Mouse (Mus musculus) C2C12 (cell line): Measurements from ENCODE around the gene Slc30a2. TPM values are rescaled to one million over a fixed set of nuclear protein-coding genes. Genes with fewer than 3 reads are reported as not detected.
"Not testable (repeated sequence)": the region's sequence is repeated elsewhere in the genome, so short reads cannot be mapped to it uniquely, and the experiment has no call there.

ENCODE experiments used
- H3K27me3 ChIP-seq: one replicate; pipeline ENCODE4 v1.6.1; 2011; ENCODE audit not compliant: control insufficient read depth, insufficient read depth, insufficient read length
- H3K36me3 ChIP-seq: one replicate; pipeline ENCODE4 v1.6.1; 2011; ENCODE audit not compliant: control insufficient read depth, insufficient read depth
- H3K4me3 ChIP-seq: one replicate; pipeline ENCODE4 v1.5.1; 2011; ENCODE audit warnings: mild to moderate bottlenecking, control low read depth; ENCODE audit not compliant: poor library complexity, insufficient read depth, severe bottlenecking
- H3K79me2 ChIP-seq: one replicate; pipeline ENCODE4 v1.6.1; 2011; ENCODE audit not compliant: control insufficient read depth, insufficient read depth
- H3K79me3 ChIP-seq: one replicate; pipeline ENCODE4 v1.6.1; 2011; ENCODE audit warnings: low read depth, control low read depth
- H3ac ChIP-seq: one replicate; pipeline ENCODE3; 2011; ENCODE audit warnings: low read depth; ENCODE audit not compliant: control insufficient read depth, insufficient read length
- CEBPB ChIP-seq: IDR thresholded peaks from one replicate; pipeline ENCODE4 v1.6.1; 2011; ENCODE audit warnings: low read depth, mild to moderate bottlenecking, control low read depth, moderate library complexity
- CTCF ChIP-seq: IDR thresholded peaks from one replicate; pipeline ENCODE4 v1.5.1; 2011; ENCODE audit not compliant: control insufficient read depth, insufficient read depth, insufficient read length
- FOSL1 ChIP-seq: IDR thresholded peaks from one replicate; pipeline ENCODE4 v1.8.0; 2011; ENCODE audit warnings: mild to moderate bottlenecking, low read length; ENCODE audit not compliant: poor library complexity, insufficient read depth, severe bottlenecking
- MAX ChIP-seq: IDR thresholded peaks from one replicate; pipeline ENCODE4 v1.6.1; 2011; ENCODE audit warnings: mild to moderate bottlenecking, control low read depth
- MYOD1 ChIP-seq: IDR thresholded peaks from one replicate; pipeline ENCODE4 v1.6.1; 2011; ENCODE audit warnings: low read depth; ENCODE audit not compliant: control insufficient read depth, insufficient read length
- MYOG ChIP-seq: IDR thresholded peaks from one replicate; pipeline ENCODE4 v1.6.1; 2011; ENCODE audit not compliant: control insufficient read depth, insufficient read length; ENCODE audit errors: extremely low read depth
- USF1 ChIP-seq: IDR thresholded peaks from one replicate; pipeline ENCODE4 v1.6.1; 2011; ENCODE audit warnings: low read depth, mild to moderate bottlenecking, control low read depth, moderate library complexity
- polyA plus RNA-seq: library from polyadenylated mRNA; unstranded; fragments of >200 nt; fragmentation: generic; extraction: Trizol; gene quantifications from one replicate; pipeline ENCODE4 v1.2.1, GENCODE M21; 2012; ENCODE audit warnings: missing spikeins

Gene Slc30a2
- polyA plus RNA-seq, 1 experiment: not detected

DNA sequence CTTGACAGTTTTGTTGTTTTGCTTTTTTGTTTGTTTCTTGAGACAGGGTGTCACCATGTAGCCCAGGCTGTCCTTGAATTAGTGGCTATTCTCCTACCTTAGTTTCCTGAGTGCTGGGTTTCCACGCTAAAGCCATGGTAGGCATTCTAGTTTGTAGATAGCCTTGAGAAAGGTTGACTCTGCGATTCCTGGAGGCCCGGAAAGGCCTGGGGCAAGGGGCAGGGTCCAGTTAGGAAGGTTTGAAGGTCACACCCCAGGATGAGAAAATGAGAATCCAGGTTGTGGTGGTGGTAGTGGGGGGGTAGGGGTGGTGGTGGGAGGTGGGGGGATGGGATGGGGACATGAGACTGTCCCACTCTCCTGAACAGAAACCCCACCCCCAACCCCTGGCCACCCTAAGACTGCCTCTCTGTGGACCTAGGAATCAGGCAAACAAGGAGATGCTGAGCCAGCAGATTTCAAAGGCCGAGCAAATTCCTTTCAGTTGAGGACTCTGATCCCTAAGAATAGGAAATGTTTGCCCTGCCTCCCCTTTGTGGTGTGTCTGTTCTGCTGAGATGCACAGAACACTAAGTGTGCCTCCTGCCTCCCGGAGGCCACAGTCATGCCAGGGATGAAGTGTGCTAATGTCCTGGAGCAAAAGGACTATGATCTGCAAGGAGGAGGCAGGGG, 16.0 kb upstream of the Slc30a2 start:
- no peak for TF ChIP-seq MYOD1
- no peak for TF ChIP-seq MAX
- no peak for TF ChIP-seq USF1
- no peak for TF ChIP-seq CTCF
- no peak for TF ChIP-seq MYOG
- no peak for TF ChIP-seq FOSL1
- no peak for TF ChIP-seq CEBPB

DNA sequence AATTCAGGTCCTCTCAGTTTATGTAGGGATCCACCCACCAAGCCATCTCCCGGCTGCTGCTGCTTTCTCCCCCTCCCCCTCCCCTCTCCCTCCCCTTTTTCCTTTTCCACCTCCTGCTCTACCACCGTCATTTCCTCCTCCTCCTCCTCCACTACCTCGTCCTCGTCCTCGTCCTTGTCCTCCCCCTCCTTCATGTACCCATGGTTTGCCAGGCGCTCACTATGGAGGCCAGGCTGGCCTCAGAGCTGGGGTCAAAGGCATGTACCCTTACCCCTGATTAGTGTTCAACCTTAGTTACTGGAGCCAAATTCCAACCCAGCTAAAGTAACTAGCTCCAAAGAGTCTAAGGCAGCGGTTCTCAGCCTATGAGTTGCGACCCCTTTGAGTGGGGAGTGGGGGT, 14.8 kb upstream of the Slc30a2 start:
- no peak overlapping the region for H3ac ChIP-seq
- H3K79me3 ChIP-seq: no peaks in the 10 kb centered on the region
- TF ChIP-seq USF1: no peak
- H3K27me3 ChIP-seq: peaks cover 7% of the 10 kb centered on the region
- H3K4me3 ChIP-seq: no peak overlapping the region
- no peaks in the 10 kb centered on the region for H3K36me3 ChIP-seq
- no peaks in the 10 kb centered on the region for H3K79me2 ChIP-seq

More for the DNA sequence above, 16.0 kb upstream of the Slc30a2 start:
- Histone ChIP-seq H3K79me3 (no peaks in the 10 kb centered on the region), H3K36me3 (no peaks in the 10 kb centered on the region), H3ac (no peak overlapping the region), H3K27me3 (peaks cover 7% of the 10 kb centered on the region), H3K79me2 (no peaks in the 10 kb centered on the region), H3K4me3 (no peak overlapping the region)

DNA sequence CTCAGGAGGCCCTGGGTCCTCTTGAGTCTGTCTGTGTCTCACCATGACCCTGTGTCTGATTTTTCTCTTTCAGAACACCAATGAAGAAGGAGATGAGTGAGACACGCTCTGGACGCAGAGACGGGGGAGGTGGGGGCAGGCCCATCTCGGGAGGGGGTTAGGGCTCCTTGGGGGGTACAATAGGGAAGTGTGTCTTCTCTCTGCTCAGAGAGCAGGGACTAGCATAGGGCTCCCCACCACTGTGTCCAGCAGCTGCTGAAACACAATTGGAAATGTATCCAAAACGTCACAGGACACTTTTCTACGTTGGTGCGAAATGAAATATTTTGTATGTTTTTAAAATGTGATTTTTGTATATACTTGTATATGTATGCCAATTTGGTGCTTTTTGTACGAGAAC, 14.1 kb upstream of the Slc30a2 start:
- TF ChIP-seq FOSL1 (no peak), CEBPB (no peak)
- H3K79me3 ChIP-seq: no peaks in the 10 kb centered on the region
- H3K27me3 ChIP-seq: peaks cover 10% of the 10 kb centered on the region
- H3ac ChIP-seq: no peak overlapping the region
- no peak overlapping the region for H3K4me3 ChIP-seq
- H3K79me2 ChIP-seq: no peaks in the 10 kb centered on the region
- H3K36me3 ChIP-seq: no peaks in the 10 kb centered on the region

DNA sequence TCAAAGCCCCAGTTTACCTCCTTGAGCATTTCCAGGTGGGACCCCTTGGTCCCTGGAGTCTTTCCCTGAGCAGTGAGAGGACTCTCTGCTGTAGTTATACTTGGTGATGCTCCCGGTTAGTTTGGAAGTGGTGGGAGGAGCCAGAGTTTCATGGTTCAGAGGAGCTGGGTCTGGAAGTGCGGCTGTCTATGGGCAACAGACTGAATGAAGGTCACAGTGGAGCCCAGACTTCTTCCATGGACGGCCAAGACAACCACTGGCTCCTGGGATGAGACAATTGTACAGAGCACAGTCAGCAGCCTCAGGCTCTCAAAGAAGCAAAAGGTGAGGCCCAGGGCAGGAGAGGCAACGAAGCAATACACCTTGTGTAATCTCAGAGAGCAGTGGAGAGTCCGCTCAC, 12.7 kb upstream of the Slc30a2 start:
- Histone ChIP-seq H3K79me3 (no peaks in the 10 kb centered on the region), H3K36me3 (no peaks in the 10 kb centered on the region), H3K27me3 (peaks cover 10% of the 10 kb centered on the region), H3ac (no peak overlapping the region), H3K79me2 (no peaks in the 10 kb centered on the region), H3K4me3 (no peak overlapping the region)
- TF ChIP-seq MAX (no peak), MYOG (no peak), USF1 (no peak), CEBPB (no peak), CTCF (no peak), MYOD1 (no peak)

DNA sequence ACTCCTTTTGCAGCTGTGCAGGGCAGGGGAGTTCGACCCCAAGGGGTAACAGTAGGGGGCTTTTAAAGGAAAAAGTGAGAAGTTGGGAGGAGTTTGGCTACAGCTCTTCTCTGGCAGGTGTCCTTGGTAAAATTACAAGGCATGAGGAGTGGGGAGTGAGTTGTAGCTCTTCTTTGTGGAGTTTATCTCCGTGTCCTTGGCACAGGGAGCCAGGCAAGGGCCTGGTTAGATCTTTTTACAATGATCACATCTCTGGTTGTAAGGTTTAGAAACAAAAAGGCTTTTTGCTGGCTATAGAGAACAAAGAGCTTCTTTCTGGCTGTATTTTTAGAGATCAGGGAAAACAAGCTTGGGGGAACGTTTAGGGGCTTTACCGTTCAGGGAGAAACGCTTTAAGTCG, 1.8 kb upstream of the Slc30a2 start:
- H3K27me3 ChIP-seq: peaks cover 32% of the 10 kb centered on the region
- not testable (repeated sequence) for H3K79me3 ChIP-seq, H3ac ChIP-seq, H3K36me3 ChIP-seq, H3K4me3 ChIP-seq, H3K79me2 ChIP-seq

DNA sequence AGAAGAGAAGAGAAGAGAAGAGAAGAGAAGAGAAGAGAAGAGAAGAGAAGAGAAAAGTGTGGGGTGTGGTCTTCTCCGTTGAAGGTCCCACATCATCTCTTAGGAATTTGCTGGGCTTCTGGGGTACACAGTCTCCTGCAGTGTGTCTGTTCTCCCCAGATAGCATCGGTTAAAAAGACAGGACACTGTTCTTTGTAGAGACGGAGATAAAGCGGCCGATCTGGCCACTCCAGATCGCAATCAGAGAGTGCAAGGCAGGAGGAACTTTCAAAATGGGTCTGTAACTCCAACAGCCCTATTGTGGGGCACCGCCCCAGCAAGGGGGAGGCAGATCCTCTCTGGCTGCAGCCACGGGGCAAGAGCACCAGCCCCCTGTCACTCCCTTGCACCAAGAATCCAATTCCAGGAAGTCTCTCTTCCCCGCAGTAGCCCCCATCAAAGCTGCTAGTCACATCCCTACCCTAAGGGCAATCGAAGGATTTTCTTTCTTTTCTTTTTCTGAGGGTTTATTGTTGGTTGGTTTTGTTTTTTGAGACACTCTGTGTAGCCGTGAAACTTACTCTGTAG, 685 bp upstream of the Slc30a2 start:
- TF ChIP-seq MYOG: no peak
- TF ChIP-seq CTCF: no peak
- no peak for TF ChIP-seq CEBPB
- TF ChIP-seq FOSL1: no peak
- no peak for TF ChIP-seq USF1
- TF ChIP-seq MYOD1: no peak
- no peak for TF ChIP-seq MAX
- no peaks in the 10 kb centered on the region for H3K36me3 ChIP-seq
- H3K27me3 ChIP-seq: peaks cover 38% of the 10 kb centered on the region
- no peaks in the 10 kb centered on the region for H3K79me3 ChIP-seq
- H3ac ChIP-seq: no peak overlapping the region
- no peaks in the 10 kb centered on the region for H3K79me2 ChIP-seq
- no peak overlapping the region for H3K4me3 ChIP-seq

DNA sequence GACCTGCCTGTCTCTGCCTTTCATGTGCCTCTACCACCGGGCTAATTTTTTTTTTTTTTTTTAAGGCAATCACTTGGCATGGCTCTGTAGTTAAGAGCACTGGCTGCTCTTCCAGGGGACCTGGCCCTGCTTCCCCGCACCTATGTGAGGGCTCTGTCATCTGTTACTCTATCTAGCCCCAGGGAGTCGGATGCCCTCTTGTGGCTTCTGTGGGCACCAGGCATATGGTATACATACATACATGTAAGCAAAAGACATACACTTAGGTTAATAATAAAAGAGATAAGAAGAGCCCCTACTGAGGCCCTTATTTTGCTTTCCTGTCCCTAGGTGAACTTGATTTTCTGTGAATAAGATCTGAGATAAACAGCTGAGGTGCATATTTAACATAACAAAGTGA, 1.6 kb downstream of the Slc30a2 start:
- Histone ChIP-seq H3K79me3 (no peaks in the 10 kb centered on the region), H3K27me3 (peaks cover 58% of the 10 kb centered on the region), H3K36me3 (no peaks in the 10 kb centered on the region), H3K4me3 (no peak overlapping the region), H3K79me2 (no peaks in the 10 kb centered on the region), H3ac (no peak overlapping the region)
- TF ChIP-seq CEBPB (no peak), USF1 (no peak), MYOG (no peak), CTCF (no peak), FOSL1 (no peak)
